Mouse (Mus musculus): ENCODE data around the gene Atrnl1. TPM values are rescaled to one million over a fixed set of nuclear protein-coding genes. Genes with fewer than 3 reads are reported as not detected.

Gene Atrnl1
- total and polyA plus RNA-seq, 2 experiments from 2014 or later, result 5.4 to 60.5 TPM

GRCm38 (mm10) chr19:57958726-57959125 lies 347.9 kb downstream of the Atrnl1 start:
- no peaks in the 10 kb centered on the region for H3K9me3 ChIP-seq (ENCODE audit: low read length)
- no peak overlapping the region for H3K9ac ChIP-seq (replicated peaks; ENCODE audit: low read length, poor library complexity, severe bottlenecking)
- ATAC-seq (ENCODE audit: low FRiP score) (no peak), DNase-seq (ENCODE audit: low spot score) (no peak)
- no peak for TF ChIP-seq CTCF (IDR thresholded peaks at IDR 0.05)
- no peaks in the 10 kb centered on the region for H3K27me3 ChIP-seq (ENCODE audit: insufficient read depth, low read length)
- WGBS, result 92% methylated on average over 5 of the region's 5 CpGs
- no peak overlapping the region for H3K27ac ChIP-seq (ENCODE audit: low read depth, low read length)
- H3K4me1 ChIP-seq (ENCODE audit: insufficient read depth, low read length), result no peaks in the 10 kb centered on the region
- H3K4me3 ChIP-seq (ENCODE audit: low read depth, low read length), result no peak overlapping the region
- no peak overlapping the region for H3K4me2 ChIP-seq (ENCODE audit: low read depth, low read length, poor library complexity, severe bottlenecking)
- no peaks in the 10 kb centered on the region for H3K36me3 ChIP-seq (ENCODE audit: insufficient read depth, low read length)

GRCm38 (mm10) chr19:57961321-57961720 lies 350.5 kb downstream of the Atrnl1 start:
- Histone ChIP-seq H3K4me2 (ENCODE audit: low read depth, low read length, poor library complexity, severe bottlenecking) (no peak overlapping the region), H3K27me3 (ENCODE audit: insufficient read depth, low read length) (no peaks in the 10 kb centered on the region), H3K4me1 (ENCODE audit: insufficient read depth, low read length) (no peaks in the 10 kb centered on the region), H3K36me3 (ENCODE audit: insufficient read depth, low read length) (no peaks in the 10 kb centered on the region), H3K9me3 (ENCODE audit: low read length) (no peaks in the 10 kb centered on the region), H3K4me3 (ENCODE audit: low read depth, low read length) (no peak overlapping the region), H3K27ac (ENCODE audit: low read depth, low read length) (no peak overlapping the region), H3K9ac (replicated peaks; ENCODE audit: low read length, poor library complexity, severe bottlenecking) (no peak overlapping the region)
- no peak for TF ChIP-seq CTCF (IDR thresholded peaks at IDR 0.05)
- ATAC-seq (ENCODE audit: low FRiP score), result no peak
- no peak for DNase-seq (ENCODE audit: low spot score)
- WGBS, result 26% methylated on average over 3 of the region's 3 CpGs

- Histone ChIP-seq H3K27me3 (ENCODE audit: insufficient read depth, low read length) (no peaks in the 10 kb centered on the region), H3K36me3 (ENCODE audit: insufficient read depth, low read length) (no peaks in the 10 kb centered on the region), H3K4me1 (ENCODE audit: insufficient read depth, low read length) (no peaks in the 10 kb centered on the region), H3K9me3 (ENCODE audit: low read length) (no peaks in the 10 kb centered on the region), H3K4me3 (ENCODE audit: low read depth, low read length) (no peak overlapping the region), H3K27ac (ENCODE audit: low read depth, low read length) (no peak overlapping the region), H3K4me2 (ENCODE audit: low read depth, low read length, poor library complexity, severe bottlenecking) (no peak overlapping the region), H3K9ac (replicated peaks; ENCODE audit: low read length, poor library complexity, severe bottlenecking) (no peak overlapping the region)
- 61% methylated on average over 16 of the region's 16 CpGs for WGBS
- TF ChIP-seq CTCF (IDR thresholded peaks at IDR 0.05), result no peak
- DNase-seq (ENCODE audit: low spot score) (no peak), ATAC-seq (ENCODE audit: low FRiP score) (no peak)
Observed at GRCm38 (mm10) chr19:57961738-57962640, 351.2 kb downstream of the Atrnl1 start.

GRCm38 (mm10) chr19:57963874-57964273 lies 353.0 kb downstream of the Atrnl1 start:
- WGBS, result 86% methylated on average over 6 of the region's 6 CpGs
- DNase-seq (ENCODE audit: low spot score) (no peak), ATAC-seq (ENCODE audit: low FRiP score) (no peak)
- H3K4me3 ChIP-seq (ENCODE audit: low read depth, low read length), result no peak overlapping the region
- no peaks in the 10 kb centered on the region for H3K27me3 ChIP-seq (ENCODE audit: insufficient read depth, low read length)
- H3K9me3 ChIP-seq (ENCODE audit: low read length), result no peaks in the 10 kb centered on the region
- no peak overlapping the region for H3K27ac ChIP-seq (ENCODE audit: low read depth, low read length)
- H3K9ac ChIP-seq (replicated peaks; ENCODE audit: low read length, poor library complexity, severe bottlenecking), result no peak overlapping the region
- H3K4me1 ChIP-seq (ENCODE audit: insufficient read depth, low read length), result no peaks in the 10 kb centered on the region
- H3K36me3 ChIP-seq (ENCODE audit: insufficient read depth, low read length), result no peaks in the 10 kb centered on the region
- H3K4me2 ChIP-seq (ENCODE audit: low read depth, low read length, poor library complexity, severe bottlenecking), result no peak overlapping the region
- no peak for TF ChIP-seq CTCF (IDR thresholded peaks at IDR 0.05)

- peaks cover 2% of the 10 kb centered on the region; the same call in 1 of the 2 replicates for H3K36me3 ChIP-seq (ENCODE audit: insufficient read depth, low read length)
- H3K9ac ChIP-seq (replicated peaks; ENCODE audit: low read length, poor library complexity, severe bottlenecking), result no peak overlapping the region
- H3K27me3 ChIP-seq (ENCODE audit: insufficient read depth, low read length), result no peaks in the 10 kb centered on the region
- no peak overlapping the region for H3K4me3 ChIP-seq (ENCODE audit: low read depth, low read length)
- TF ChIP-seq CTCF (IDR thresholded peaks at IDR 0.05), result no peak
- WGBS, result 84% methylated on average over 7 of the region's 7 CpGs
- H3K4me2 ChIP-seq (ENCODE audit: low read depth, low read length, poor library complexity, severe bottlenecking), result no peak overlapping the region
- no peak overlapping the region for H3K27ac ChIP-seq (ENCODE audit: low read depth, low read length)
- no peaks in the 10 kb centered on the region for H3K4me1 ChIP-seq (ENCODE audit: insufficient read depth, low read length)
- H3K9me3 ChIP-seq (ENCODE audit: low read length), result no peaks in the 10 kb centered on the region
- ATAC-seq (ENCODE audit: low FRiP score) (no peak), DNase-seq (ENCODE audit: low spot score) (no peak)
Observed at GRCm38 (mm10) chr19:57969766-57970165, 358.9 kb downstream of the Atrnl1 start.

GRCm38 (mm10) chr19:57970342-57970895 lies 359.6 kb downstream of the Atrnl1 start:
- Histone ChIP-seq H3K27me3 (ENCODE audit: insufficient read depth, low read length) (no peaks in the 10 kb centered on the region), H3K36me3 (ENCODE audit: insufficient read depth, low read length) (peaks cover 2% of the 10 kb centered on the region; the same call in 1 of the 2 replicates), H3K4me1 (ENCODE audit: insufficient read depth, low read length) (no peaks in the 10 kb centered on the region), H3K9me3 (ENCODE audit: low read length) (no peaks in the 10 kb centered on the region), H3K4me2 (ENCODE audit: low read depth, low read length, poor library complexity, severe bottlenecking) (no peak overlapping the region), H3K4me3 (ENCODE audit: low read depth, low read length) (no peak overlapping the region), H3K9ac (replicated peaks; ENCODE audit: low read length, poor library complexity, severe bottlenecking) (no peak overlapping the region), H3K27ac (ENCODE audit: low read depth, low read length) (no peak overlapping the region)
- DNase-seq (ENCODE audit: low spot score), result no peak
- ATAC-seq (ENCODE audit: low FRiP score), result no peak
- WGBS, result 90% methylated on average over 13 of the region's 13 CpGs
- TF ChIP-seq CTCF (IDR thresholded peaks at IDR 0.05), result no peak
